In the genomic region with DNA sequence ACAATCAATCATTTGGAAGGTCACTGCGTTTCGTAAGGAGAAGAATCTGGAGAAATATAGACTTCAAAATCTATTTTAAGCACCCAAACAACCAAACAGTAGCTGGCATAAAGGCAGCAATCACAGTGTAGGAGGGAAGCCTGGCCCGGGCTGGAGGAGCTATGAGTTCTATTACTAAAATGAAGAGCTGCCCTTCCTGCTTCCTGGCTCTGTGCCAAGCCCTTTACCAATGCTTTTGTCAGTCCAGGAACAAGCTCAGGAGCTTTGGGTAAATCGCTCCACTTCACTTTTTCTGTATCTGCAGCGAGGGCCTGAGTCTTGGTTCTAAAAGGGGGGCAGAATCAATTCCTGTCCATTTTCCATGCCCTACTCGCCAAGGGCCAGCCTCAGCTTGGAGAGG, we compare ENCODE assay signal across 19 mouse cellular contexts. TPM values are rescaled to one million over a fixed set of nuclear protein-coding genes. Genes with fewer than 3 reads are reported as not detected.
DNase-seq lines count a peak whose midpoint lies in the region; ATAC-seq and TF ChIP-seq lines count a peak whose summit lies in the region.
"Had no signal": no experiment of that assay in that cellular context is flagged by ENCODE, and none has a peak within 500 bp of the region (broad histone marks: within the 10 kb centered on the region; RNA-seq: fewer than 3 reads in every experiment).

No protein-coding gene starts in this region.

- H3K4me1 ChIP-seq in forebrain, embryonic 11.5 days (replicated peaks; ENCODE audit: control insufficient read depth, insufficient read depth, low read length), result no peaks in the 10 kb centered on the region
- no peaks in the 10 kb centered on the region for H3K4me1 ChIP-seq in forebrain, embryonic 16.5 days (replicated peaks; ENCODE audit: control insufficient read depth, insufficient read depth, low read length)
- H3K4me1 ChIP-seq in lung, embryonic 14.5 days (ENCODE audit: insufficient read depth), result no peaks in the 10 kb centered on the region
- H3K4me1 ChIP-seq: heart, embryonic 13.5 days; hindbrain, embryonic 15.5 days; limb, embryonic 15.5 days had no signal

- ATAC-seq in forebrain, embryonic 11.5 days (replicated peaks; ENCODE audit: low FRiP score), result no peak
- ATAC-seq in forebrain, embryonic 16.5 days, result no peak
- ATAC-seq in lung, embryonic 14.5 days (ENCODE audit: insufficient read depth), result no peak

- no peak overlapping the region for H3K27ac ChIP-seq in forebrain, embryonic 11.5 days (ENCODE audit: low read depth, low read length)
- H3K27ac ChIP-seq in forebrain, embryonic 16.5 days (ENCODE audit: low read length), result no peak overlapping the region
- no peak overlapping the region for H3K27ac ChIP-seq in lung, embryonic 14.5 days (ENCODE audit: low read depth)
- H3K27ac ChIP-seq: heart, embryonic 13.5 days; hindbrain, embryonic 15.5 days; limb, embryonic 15.5 days had no signal

- no peak for TF ChIP-seq CTCF in lung, embryonic 14.5 days (IDR thresholded peaks at IDR 0.05; ENCODE audit: low read depth)

- no peaks in the 10 kb centered on the region for H3K9me3 ChIP-seq in forebrain, embryonic 11.5 days (ENCODE audit: control insufficient read depth, low read length)
- H3K9me3 ChIP-seq in forebrain, embryonic 16.5 days (ENCODE audit: control insufficient read depth, low read length), result no peaks in the 10 kb centered on the region
- H3K9me3 ChIP-seq in lung, embryonic 14.5 days (ENCODE audit: low read depth, low read length), result no peaks in the 10 kb centered on the region
- H3K9me3 ChIP-seq: G1E; heart, embryonic 13.5 days; hindbrain, embryonic 15.5 days; limb, embryonic 15.5 days had no signal

- H3K9ac ChIP-seq in forebrain, embryonic 11.5 days (ENCODE audit: low read length), result no peak overlapping the region
- no peak overlapping the region for H3K9ac ChIP-seq in forebrain, embryonic 16.5 days (replicated peaks; ENCODE audit: low read depth, low read length)
- H3K9ac ChIP-seq in lung, embryonic 14.5 days, result no peak overlapping the region
- H3K9ac ChIP-seq: heart, embryonic 13.5 days; hindbrain, embryonic 15.5 days; limb, embryonic 15.5 days had no signal

- no peak overlapping the region for H3K4me2 ChIP-seq in forebrain, embryonic 11.5 days (ENCODE audit: low read depth, low read length, severe bottlenecking)
- no peak overlapping the region for H3K4me2 ChIP-seq in forebrain, embryonic 16.5 days (ENCODE audit: low read length)
- no peak overlapping the region for H3K4me2 ChIP-seq in lung, embryonic 14.5 days
- H3K4me2 ChIP-seq: heart, embryonic 13.5 days; hindbrain, embryonic 15.5 days; limb, embryonic 15.5 days had no signal

- WGBS in forebrain, embryonic 11.5 days, result 79% methylated on average over 6 of the region's 6 CpGs
- 49% methylated on average over 6 of the region's 6 CpGs for WGBS in forebrain, embryonic 16.5 days
- WGBS in lung, embryonic 14.5 days, result 59% methylated on average over 6 of the region's 6 CpGs

- H3K27me3 ChIP-seq in forebrain, embryonic 11.5 days (ENCODE audit: control insufficient read depth, insufficient read depth, low read length), result no peaks in the 10 kb centered on the region
- H3K27me3 ChIP-seq in forebrain, embryonic 16.5 days (replicated peaks; ENCODE audit: control insufficient read depth, insufficient read depth, low read length), result no peaks in the 10 kb centered on the region
- no peaks in the 10 kb centered on the region for H3K27me3 ChIP-seq in lung, embryonic 14.5 days (ENCODE audit: insufficient read depth, low read length)
- H3K27me3 ChIP-seq: heart, embryonic 13.5 days; hindbrain, embryonic 15.5 days; limb, embryonic 15.5 days had no signal

- H3K36me3 ChIP-seq in forebrain, embryonic 11.5 days (ENCODE audit: control insufficient read depth, insufficient read depth, low read length), result no peaks in the 10 kb centered on the region
- H3K36me3 ChIP-seq in forebrain, embryonic 16.5 days (ENCODE audit: control insufficient read depth, insufficient read depth), result no peaks in the 10 kb centered on the region
- H3K36me3 ChIP-seq in lung, embryonic 14.5 days (ENCODE audit: insufficient read depth), result no peaks in the 10 kb centered on the region
- H3K36me3 ChIP-seq: G1E; heart, embryonic 13.5 days; hindbrain, embryonic 15.5 days; limb, embryonic 15.5 days had no signal

- H3K4me3 ChIP-seq in forebrain, embryonic 11.5 days (ENCODE audit: low read depth, low read length), result no peak overlapping the region
- no peak overlapping the region for H3K4me3 ChIP-seq in forebrain, embryonic 16.5 days (replicated peaks; ENCODE audit: low read length)
- no peak overlapping the region for H3K4me3 ChIP-seq in lung, embryonic 14.5 days (ENCODE audit: low read depth, low read length)
- H3K4me3 ChIP-seq: heart, embryonic 13.5 days; hindbrain, embryonic 15.5 days; limb, embryonic 15.5 days had no signal

- peak; percentile 36 for DNase-seq in forebrain, embryonic 11.5 days (ENCODE audit: low spot score)
- peak; percentile 55 for DNase-seq in lung, embryonic 14.5 days
- no peak for DNase-seq in lung, adult 18-20 months
- peak; percentile 5 for DNase-seq in MEL-GATA-1-ER (ENCODE audit: extremely low read depth, low read depth)
- DNase-seq in adrenal gland, postnatal 36 days, result peak; percentile 36 to 65
- DNase-seq in heart, postnatal 14 days, result no peak
- no peak for DNase-seq in urinary bladder, adult 2 months (ENCODE audit: low spot score)
- DNase-seq: kidney, adult 2 months had no signal

- intact Hi-C loops in heart, postnatal 14 days (cut with DNase I), result no loop called here

RNA-seq across cellular contexts. Expression of gene Lrrc63, which starts 52.7 kb away (rescaled TPM):
- polyA plus RNA-seq in forebrain, embryonic 11.5 days (2014; fragmentation: Nextera tagmentation; extraction: Ambion mirVana), result 0.31 and 0.36 TPM in 2 replicates
- polyA plus RNA-seq in forebrain, embryonic 16.5 days (2015; fragmentation: Nextera tagmentation; extraction: Ambion mirVana), result not detected in 2 replicates
- polyA plus RNA-seq in lung, embryonic 14.5 days (2014; fragmentation: Nextera tagmentation; extraction: Ambion mirVana), result 0.07 and 0.09 TPM in 2 replicates
- not detected for total RNA-seq in adrenal gland, postnatal 36 days (2021)
- total RNA-seq in heart, postnatal 14 days (2021), result not detected
- 0.03 TPM in 2 replicates for polyA plus RNA-seq in urinary bladder, adult 2 months (2012; rRNA removed)
- total RNA-seq: common myeloid progenitor, adult 5-6 weeks; G1E; gastrocnemius, postnatal 4 days; layer of hippocampus, adult 18-20 months; left cerebral cortex, adult 18-20 months had no signal
- polyA plus RNA-seq: C2C12; G1E; hindbrain, embryonic 15.5 days; kidney, adult 2 months; limb, embryonic 15.5 days; neural tube, embryonic 14.5 days had no signal

RNA-seq across cellular contexts. Expression of gene Lcp1, which starts 53.0 kb away (rescaled TPM):
- polyA plus RNA-seq in forebrain, embryonic 11.5 days (2014; fragmentation: Nextera tagmentation; extraction: Ambion mirVana), result 26.5 and 28.6 TPM in 2 replicates
- 11.7 and 14.5 TPM in 2 replicates for polyA plus RNA-seq in forebrain, embryonic 16.5 days (2015; fragmentation: Nextera tagmentation; extraction: Ambion mirVana)
- polyA plus RNA-seq in lung, embryonic 14.5 days (2014; fragmentation: Nextera tagmentation; extraction: Ambion mirVana), result 49.7 and 55.6 TPM in 2 replicates
- 10 to 100 TPM; 13.8 to 16.9 TPM for total RNA-seq in adrenal gland, postnatal 36 days (2021)
- total RNA-seq in heart, postnatal 14 days (2021), result 10 to 100 TPM; 13.5 to 17.9 TPM
- 21.2 and 29.9 TPM in 2 replicates for polyA plus RNA-seq in urinary bladder, adult 2 months (2012; rRNA removed)

Comparison
In these comparisons a context has a peak if more than half of its experiments do, and no peak if none do; other contexts are left out.
1. DNase-seq: peak in forebrain, embryonic 11.5 days (single experiment), lung, embryonic 14.5 days (single experiment), MEL-GATA-1-ER (single experiment) and adrenal gland, postnatal 36 days (2 of 2); none in lung, adult 18-20 months (0 of 2), heart, postnatal 14 days (0 of 2) and urinary bladder, adult 2 months (single experiment).